Mouse (Mus musculus): ENCODE data around the gene Lrrc4. TPM values are rescaled to one million over a fixed set of nuclear protein-coding genes. Genes with fewer than 3 reads are reported as not detected.

Lrrc4 gene
- polyA plus RNA-seq, 1 experiment from 2014 or later, result 1.1 TPM

- Histone ChIP-seq H3K4me2 (ENCODE audit: low read depth, low read length) (no peak overlapping the region), H3K36me3 (replicated peaks; ENCODE audit: control insufficient read depth, insufficient read depth, low read depth, low read length) (no peaks in the 10 kb centered on the region), H3K9me3 (replicated peaks; ENCODE audit: control insufficient read depth, low read length) (no peaks in the 10 kb centered on the region), H3K27ac (replicated peaks; ENCODE audit: low read depth, low read length) (no peak overlapping the region), H3K4me1 (ENCODE audit: control insufficient read depth, insufficient read depth, low read length) (no peaks in the 10 kb centered on the region), H3K9ac (replicated peaks; ENCODE audit: low read length) (no peak overlapping the region), H3K4me3 (ENCODE audit: low read depth, low read length) (no peak overlapping the region), H3K27me3 (ENCODE audit: control insufficient read depth, insufficient read depth, low read length) (no peaks in the 10 kb centered on the region)
- 80% methylated on average over 2 of the region's 2 CpGs for WGBS
- no peak for DNase-seq (ENCODE audit: low spot score)
- ATAC-seq (replicated peaks; ENCODE audit: insufficient number of reproducible peaks, low FRiP score, low TSS enrichment, low read depth), result no peak
These were observed 16.7 kb downstream of the Lrrc4 start for GRCm38 (mm10) chr6:28814895-28815294.

GRCm38 (mm10) chr6:28813057-28813456 lies 18.5 kb downstream of the Lrrc4 start:
- Histone ChIP-seq H3K27ac (replicated peaks; ENCODE audit: low read depth, low read length) (no peak overlapping the region), H3K9ac (replicated peaks; ENCODE audit: low read length) (no peak overlapping the region), H3K4me1 (ENCODE audit: control insufficient read depth, insufficient read depth, low read length) (no peaks in the 10 kb centered on the region), H3K9me3 (replicated peaks; ENCODE audit: control insufficient read depth, low read length) (no peaks in the 10 kb centered on the region), H3K36me3 (replicated peaks; ENCODE audit: control insufficient read depth, insufficient read depth, low read depth, low read length) (no peaks in the 10 kb centered on the region), H3K4me2 (ENCODE audit: low read depth, low read length) (no peak overlapping the region), H3K4me3 (ENCODE audit: low read depth, low read length) (no peak overlapping the region), H3K27me3 (ENCODE audit: control insufficient read depth, insufficient read depth, low read length) (no peaks in the 10 kb centered on the region)
- DNase-seq (ENCODE audit: low spot score), result no peak
- 87% methylated on average over 9 of the region's 9 CpGs for WGBS
- no peak for ATAC-seq (replicated peaks; ENCODE audit: insufficient number of reproducible peaks, low FRiP score, low TSS enrichment, low read depth)

GRCm38 (mm10) chr6:28804751-28805150 lies 26.8 kb downstream of the Lrrc4 start:
- no peak overlapping the region for H3K9ac ChIP-seq (replicated peaks; ENCODE audit: low read length)
- ATAC-seq (replicated peaks; ENCODE audit: insufficient number of reproducible peaks, low FRiP score, low TSS enrichment, low read depth), result no peak
- no peak overlapping the region for H3K4me2 ChIP-seq (ENCODE audit: low read depth, low read length)
- H3K9me3 ChIP-seq (replicated peaks; ENCODE audit: control insufficient read depth, low read length), result no peaks in the 10 kb centered on the region
- no peaks in the 10 kb centered on the region for H3K4me1 ChIP-seq (ENCODE audit: control insufficient read depth, insufficient read depth, low read length)
- 94% methylated on average over 5 of the region's 5 CpGs for WGBS
- no peaks in the 10 kb centered on the region for H3K36me3 ChIP-seq (replicated peaks; ENCODE audit: control insufficient read depth, insufficient read depth, low read depth, low read length)
- no peak overlapping the region for H3K27ac ChIP-seq (replicated peaks; ENCODE audit: low read depth, low read length)
- no peak overlapping the region for H3K4me3 ChIP-seq (ENCODE audit: low read depth, low read length)
- DNase-seq (ENCODE audit: low spot score), result no peak
- H3K27me3 ChIP-seq (ENCODE audit: control insufficient read depth, insufficient read depth, low read length), result no peaks in the 10 kb centered on the region

GRCm38 (mm10) chr6:28803678-28804279 lies 27.8 kb downstream of the Lrrc4 start:
- Histone ChIP-seq H3K27ac (replicated peaks; ENCODE audit: low read depth, low read length) (no peak overlapping the region), H3K4me3 (ENCODE audit: low read depth, low read length) (no peak overlapping the region), H3K27me3 (ENCODE audit: control insufficient read depth, insufficient read depth, low read length) (no peaks in the 10 kb centered on the region), H3K4me2 (ENCODE audit: low read depth, low read length) (no peak overlapping the region), H3K4me1 (ENCODE audit: control insufficient read depth, insufficient read depth, low read length) (no peaks in the 10 kb centered on the region), H3K9me3 (replicated peaks; ENCODE audit: control insufficient read depth, low read length) (no peaks in the 10 kb centered on the region), H3K9ac (replicated peaks; ENCODE audit: low read length) (no peak overlapping the region), H3K36me3 (replicated peaks; ENCODE audit: control insufficient read depth, insufficient read depth, low read depth, low read length) (no peaks in the 10 kb centered on the region)
- WGBS, result 90% methylated on average over 6 of the region's 6 CpGs
- DNase-seq (ENCODE audit: low spot score), result no peak
- ATAC-seq (replicated peaks; ENCODE audit: insufficient number of reproducible peaks, low FRiP score, low TSS enrichment, low read depth), result no peak

- no peak overlapping the region for H3K4me3 ChIP-seq (ENCODE audit: low read depth, low read length)
- no peak overlapping the region for H3K4me2 ChIP-seq (ENCODE audit: low read depth, low read length)
- no peaks in the 10 kb centered on the region for H3K27me3 ChIP-seq (ENCODE audit: control insufficient read depth, insufficient read depth, low read length)
- H3K36me3 ChIP-seq (replicated peaks; ENCODE audit: control insufficient read depth, insufficient read depth, low read depth, low read length), result 0 out of 2 replicates have a peak, but pooled peaks cover 2% of the 10 kb centered on the region
- no peaks in the 10 kb centered on the region for H3K4me1 ChIP-seq (ENCODE audit: control insufficient read depth, insufficient read depth, low read length)
- DNase-seq (ENCODE audit: low spot score) (no peak), ATAC-seq (replicated peaks; ENCODE audit: insufficient number of reproducible peaks, low FRiP score, low TSS enrichment, low read depth) (no peak)
- no peaks in the 10 kb centered on the region for H3K9me3 ChIP-seq (replicated peaks; ENCODE audit: control insufficient read depth, low read length)
- H3K27ac ChIP-seq (replicated peaks; ENCODE audit: low read depth, low read length), result no peak overlapping the region
- 96% methylated on average over 3 of the region's 3 CpGs for WGBS
- H3K9ac ChIP-seq (replicated peaks; ENCODE audit: low read length), result no peak overlapping the region
These were observed 30.6 kb downstream of the Lrrc4 start for GRCm38 (mm10) chr6:28800976-28801375.

GRCm38 (mm10) chr6:28799818-28800217 lies 31.7 kb downstream of the Lrrc4 start:
- WGBS, result 93% methylated on average over 2 of the region's 2 CpGs
- H3K4me1 ChIP-seq (ENCODE audit: control insufficient read depth, insufficient read depth, low read length), result no peaks in the 10 kb centered on the region
- H3K4me3 ChIP-seq (ENCODE audit: low read depth, low read length), result no peak overlapping the region
- H3K27me3 ChIP-seq (ENCODE audit: control insufficient read depth, insufficient read depth, low read length), result no peaks in the 10 kb centered on the region
- H3K4me2 ChIP-seq (ENCODE audit: low read depth, low read length), result no peak overlapping the region
- ATAC-seq (replicated peaks; ENCODE audit: insufficient number of reproducible peaks, low FRiP score, low TSS enrichment, low read depth), result no peak
- DNase-seq (ENCODE audit: low spot score), result no peak
- H3K9ac ChIP-seq (replicated peaks; ENCODE audit: low read length), result no peak overlapping the region
- H3K9me3 ChIP-seq (replicated peaks; ENCODE audit: control insufficient read depth, low read length), result no peaks in the 10 kb centered on the region
- H3K36me3 ChIP-seq (replicated peaks; ENCODE audit: control insufficient read depth, insufficient read depth, low read depth, low read length), result 0 out of 2 replicates have a peak, but pooled peaks cover 2% of the 10 kb centered on the region
- no peak overlapping the region for H3K27ac ChIP-seq (replicated peaks; ENCODE audit: low read depth, low read length)

GRCm38 (mm10) chr6:28795792-28796515 lies 35.6 kb downstream of the Lrrc4 start:
- Histone ChIP-seq H3K4me3 (ENCODE audit: low read depth, low read length) (no peak overlapping the region), H3K4me2 (ENCODE audit: low read depth, low read length) (no peak overlapping the region), H3K27ac (replicated peaks; ENCODE audit: low read depth, low read length) (no peak overlapping the region), H3K36me3 (replicated peaks; ENCODE audit: control insufficient read depth, insufficient read depth, low read depth, low read length) (0 out of 2 replicates have a peak, but pooled peaks cover 2% of the 10 kb centered on the region), H3K4me1 (ENCODE audit: control insufficient read depth, insufficient read depth, low read length) (no peaks in the 10 kb centered on the region), H3K27me3 (ENCODE audit: control insufficient read depth, insufficient read depth, low read length) (no peaks in the 10 kb centered on the region), H3K9me3 (replicated peaks; ENCODE audit: control insufficient read depth, low read length) (no peaks in the 10 kb centered on the region), H3K9ac (replicated peaks; ENCODE audit: low read length) (no peak overlapping the region)
- no peak for DNase-seq (ENCODE audit: low spot score)
- WGBS, result 87% methylated on average over 16 of the region's 16 CpGs
- ATAC-seq (replicated peaks; ENCODE audit: insufficient number of reproducible peaks, low FRiP score, low TSS enrichment, low read depth), result no peak

- no peaks in the 10 kb centered on the region for H3K9me3 ChIP-seq (replicated peaks; ENCODE audit: control insufficient read depth, low read length)
- no peak overlapping the region for H3K4me2 ChIP-seq (ENCODE audit: low read depth, low read length)
- no peak overlapping the region for H3K27ac ChIP-seq (replicated peaks; ENCODE audit: low read depth, low read length)
- ATAC-seq (replicated peaks; ENCODE audit: insufficient number of reproducible peaks, low FRiP score, low TSS enrichment, low read depth) (no peak), DNase-seq (ENCODE audit: low spot score) (no peak)
- no peaks in the 10 kb centered on the region for H3K4me1 ChIP-seq (ENCODE audit: control insufficient read depth, insufficient read depth, low read length)
- H3K36me3 ChIP-seq (replicated peaks; ENCODE audit: control insufficient read depth, insufficient read depth, low read depth, low read length), result 0 out of 2 replicates have a peak, but pooled peaks cover 2% of the 10 kb centered on the region
- 43% methylated on average over 9 of the region's 9 CpGs for WGBS
- no peak overlapping the region for H3K9ac ChIP-seq (replicated peaks; ENCODE audit: low read length)
- no peaks in the 10 kb centered on the region for H3K27me3 ChIP-seq (ENCODE audit: control insufficient read depth, insufficient read depth, low read length)
- H3K4me3 ChIP-seq (ENCODE audit: low read depth, low read length), result no peak overlapping the region
These were observed 36.2 kb downstream of the Lrrc4 start for GRCm38 (mm10) chr6:28795380-28795779.

Measured in embryonic facial prominence, embryonic 11.5 days (tissue).